Mouse (Mus musculus) embryonic fibroblast, embryonic 13.5 days (primary cell): ENCODE measurements at regions not wholly inside any gene's neighbourhood (a gene's known extent, or its start where the extent isn't known, plus 50 kb on each side); places are given as distances from the start of the nearest gene placed in this dataset.

Source experiments
- CTCF ChIP-seq: IDR thresholded peaks from 2 replicates; pipeline ENCODE4 v1.5.1; 2011; ENCODE audit warnings: mild to moderate bottlenecking, control low read depth, low read length, moderate library complexity, borderline replicate concordance; ENCODE audit not compliant: insufficient read depth
- POLR2A ChIP-seq: IDR thresholded peaks from 2 replicates; pipeline ENCODE4 v1.6.1; 2011; ENCODE audit warnings: low read depth, mild to moderate bottlenecking, control low read depth, low read length, moderate library complexity

DNA sequence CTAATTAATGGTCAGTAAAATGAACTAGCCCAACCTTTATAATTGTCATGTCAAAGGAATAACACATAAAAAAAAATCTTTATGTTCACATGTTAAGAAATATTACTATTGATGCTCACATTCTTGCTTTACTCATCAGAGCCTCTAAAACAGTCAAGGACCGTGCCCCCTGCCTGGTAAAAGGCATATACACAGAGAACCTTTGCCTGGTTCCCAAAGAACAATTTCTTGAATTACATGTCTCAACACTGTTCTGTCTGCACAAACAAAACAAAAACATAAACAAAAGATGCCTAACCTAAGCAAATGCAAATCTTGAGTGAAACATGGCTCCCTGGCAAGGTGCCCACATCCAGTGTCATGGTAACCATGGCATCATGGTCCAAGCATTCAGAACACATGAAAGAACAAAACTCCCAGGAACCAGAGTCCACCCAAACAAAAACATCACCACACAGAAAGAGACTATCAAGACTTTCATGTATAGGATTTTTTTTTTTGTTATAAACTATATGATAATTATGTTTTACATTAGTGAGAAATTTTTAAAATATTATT, 100.4 kb upstream of the Nav3 start:
- TF ChIP-seq CTCF (no peak), POLR2A (no peak)
